25 mouse cellular contexts compared by ENCODE assay signal in genomic region chr6:100978727-100979460, GRCm38 (mm10).
"Had no signal": no experiment of that assay in that cellular context is flagged by ENCODE, and none has a peak within 500 bp of the region (broad histone marks: within the 10 kb centered on the region; RNA-seq: fewer than 3 reads in every experiment).

No protein-coding gene starts in this region.

- H3K27ac ChIP-seq: gastrocnemius, adult 2 months; heart, adult 2 months; heart, embryonic 13.5 days; heart, embryonic 15.5 days; kidney, embryonic 15.5 days; kidney, postnatal 0 days; limb, embryonic 15.5 days; liver, embryonic 12.5 days had no signal

- H3K9me3 ChIP-seq: heart, embryonic 13.5 days; heart, embryonic 15.5 days; hindbrain, embryonic 10.5 days; hindbrain, embryonic 13.5 days; kidney, embryonic 15.5 days; limb, embryonic 13.5 days; limb, embryonic 15.5 days; liver, embryonic 12.5 days had no signal

- ATAC-seq: hindbrain, embryonic 16.5 days; intestine, embryonic 16.5 days; liver, embryonic 12.5 days had no signal

- H3K9ac ChIP-seq: heart, embryonic 13.5 days; heart, embryonic 15.5 days; hindbrain, embryonic 13.5 days; kidney, embryonic 15.5 days; limb, embryonic 13.5 days; limb, embryonic 15.5 days; liver, embryonic 12.5 days had no signal

- DNase-seq: gastrocnemius, adult 2 months; gastrocnemius, postnatal 10 days; gastrocnemius, postnatal 25 days; heart, adult 2 months; heart, postnatal 14 days; heart, postnatal 36 days; kidney, adult 11 months; kidney, adult 2 months; kidney, adult 9 months; kidney, postnatal 14 days; kidney, postnatal 36 days; layer of hippocampus, adult 9-11 months; layer of hippocampus, postnatal 36 days; left cerebral cortex, postnatal 4 days had no signal

- H3K27me3 ChIP-seq: heart, embryonic 13.5 days; heart, embryonic 15.5 days; kidney, embryonic 15.5 days; limb, embryonic 13.5 days; limb, embryonic 15.5 days; liver, embryonic 12.5 days had no signal

- H3K4me1 ChIP-seq: liver, embryonic 12.5 days had no signal

- H3K4me2 ChIP-seq: heart, embryonic 13.5 days; heart, embryonic 15.5 days; hindbrain, embryonic 13.5 days; kidney, embryonic 15.5 days; limb, embryonic 13.5 days; limb, embryonic 15.5 days; liver, embryonic 12.5 days had no signal

- H3K36me3 ChIP-seq: heart, embryonic 13.5 days; heart, embryonic 15.5 days; hindbrain, embryonic 10.5 days; hindbrain, embryonic 13.5 days; kidney, embryonic 15.5 days; limb, embryonic 13.5 days; limb, embryonic 15.5 days; liver, embryonic 12.5 days had no signal

- H3K4me3 ChIP-seq: gastrocnemius, adult 2 months; heart, adult 2 months; heart, embryonic 13.5 days; heart, embryonic 15.5 days; hindbrain, embryonic 10.5 days; hindbrain, embryonic 13.5 days; kidney, embryonic 15.5 days; limb, embryonic 13.5 days; limb, embryonic 15.5 days; liver, embryonic 12.5 days had no signal
